Mouse (Mus musculus) gastrocnemius, postnatal 10 days (tissue): ENCODE measurements around the gene Sh3tc1. TPM values are rescaled to one million over a fixed set of nuclear protein-coding genes. Genes with fewer than 3 reads are reported as not detected.

ENCODE experiments used
- total RNA-seq, 2 experiments: library from RNA; stranded (reverse); gene quantifications; 2 replicates each; pipeline ENCODE4 v1.2.3; 2021

The Sh3tc1 gene
- total RNA-seq, 2 experiments from 2014 or later = 3.7 to 5.2 TPM

Other genes with a start within 250 kb of the Sh3tc1 start
- 10 to 100 TPM; 18.3 to 26.3 TPM for gene Cpz, start 214.3 kb downstream of the Sh3tc1 start, total RNA-seq
- gene Trmt44, start 164.9 kb downstream of the Sh3tc1 start, total RNA-seq = 1 to 10 TPM; 2.0 to 3.9 TPM
- 10 to 100 TPM; 11.1 to 14.5 TPM for gene Acox3, start 156.9 kb downstream of the Sh3tc1 start, total RNA-seq
- gene Htra3, start 60.2 kb downstream of the Sh3tc1 start, total RNA-seq = 10 to 100 TPM; 48.0 to 61.7 TPM
- 10 to 100 TPM; 51.3 to 68.7 TPM for gene Ablim2, start 17.9 kb upstream of the Sh3tc1 start, total RNA-seq
- gene Afap1, start 153.3 kb upstream of the Sh3tc1 start, total RNA-seq = 10 to 100 TPM; 18.6 to 25.9 TPM